Mouse (Mus musculus) heart, postnatal 36 days (tissue): Measurements from ENCODE around the gene Snrk. TPM values are rescaled to one million over a fixed set of nuclear protein-coding genes. Genes with fewer than 3 reads are reported as not detected.
A peak's percentile ranks its signal among the peaks of the same experiment; 100 is the strongest.

Experiments used
- DNase-seq, 2 experiments: peaks; one replicate each; pipeline ENCODE4 v3.0.0; 2021 to 2022
- intact Hi-C: fragments of 180-260 bp; cut with DNase I; formaldehyde crosslinking; loops from one replicate; pipeline ENCODE4 v1.15.1; 2025
- total RNA-seq, 2 experiments: library from RNA; stranded (reverse); gene quantifications; 2 replicates each; pipeline ENCODE4 v1.2.3; 2021

The Snrk gene
- total RNA-seq, 2 experiments from 2014 or later, result 130 to 150 TPM

DNA sequence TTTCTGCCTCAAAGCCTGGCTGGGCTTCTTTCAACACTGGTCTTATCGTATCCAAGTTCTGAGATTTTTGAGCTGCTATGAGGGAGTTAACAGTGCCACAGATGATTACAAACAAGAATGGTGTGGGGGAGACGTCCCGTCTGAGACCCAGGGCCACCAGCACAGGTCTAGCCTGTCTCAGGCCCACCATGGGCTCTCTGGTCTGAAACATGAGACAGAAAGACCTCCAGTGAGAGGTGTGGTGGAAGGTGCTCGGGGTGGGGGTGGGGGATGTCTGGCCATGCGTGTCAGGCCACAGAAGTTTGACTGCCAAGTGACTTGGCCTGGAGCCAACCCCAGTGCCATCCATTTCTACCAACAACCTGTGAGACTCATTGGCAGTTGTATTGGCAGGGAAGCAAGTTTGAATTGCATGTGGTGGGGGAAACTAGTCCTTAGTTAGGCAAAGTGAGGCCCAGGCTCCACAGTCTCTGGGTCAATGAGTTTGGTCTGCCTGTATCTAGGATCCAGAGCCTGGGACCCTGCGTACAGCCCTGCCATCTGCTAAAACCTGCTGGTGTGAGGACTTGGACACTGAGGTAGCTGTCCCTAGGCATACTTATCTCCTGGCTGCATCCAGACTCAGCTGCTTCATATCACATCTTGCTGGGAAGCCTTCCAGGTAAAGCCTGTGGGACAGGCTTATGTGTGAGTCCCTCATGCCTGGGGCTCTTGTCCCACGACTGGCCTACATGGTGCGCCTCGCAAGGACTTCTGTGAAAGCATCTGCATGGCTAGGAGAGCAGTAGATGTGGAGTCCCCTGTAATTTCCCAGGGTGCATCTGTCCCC, 56.6 kb downstream of the Snrk start:
- intact Hi-C loops, result loop anchor here (2.0 kb wide), 1 partner anchor 17 kb away; no protein-coding TSS in a partner anchor
- DNase-seq, result peak in 1 of 2 experiments; percentile 56

DNA sequence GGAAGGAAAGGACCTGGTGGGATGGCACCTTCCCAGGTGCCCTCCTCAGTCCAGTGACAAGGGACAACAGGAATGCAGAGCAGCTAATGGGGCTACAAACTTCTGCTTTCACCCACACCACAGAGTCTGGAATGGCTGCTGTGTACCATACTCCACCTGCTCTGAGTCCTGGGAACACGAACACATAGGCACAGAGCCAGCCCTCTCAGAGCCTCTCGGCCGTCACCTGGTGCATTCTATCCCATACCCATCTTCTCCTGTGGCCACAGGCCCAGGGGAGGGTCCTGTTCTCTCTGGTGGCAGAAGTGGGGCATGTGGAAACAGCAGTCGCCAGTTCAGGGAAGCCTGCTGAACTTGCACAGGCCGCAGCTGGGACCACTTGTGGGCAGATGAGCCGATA, 57.7 kb downstream of the Snrk start:
- intact Hi-C loops, result no loop called here
- DNase-seq, result no peak

DNA sequence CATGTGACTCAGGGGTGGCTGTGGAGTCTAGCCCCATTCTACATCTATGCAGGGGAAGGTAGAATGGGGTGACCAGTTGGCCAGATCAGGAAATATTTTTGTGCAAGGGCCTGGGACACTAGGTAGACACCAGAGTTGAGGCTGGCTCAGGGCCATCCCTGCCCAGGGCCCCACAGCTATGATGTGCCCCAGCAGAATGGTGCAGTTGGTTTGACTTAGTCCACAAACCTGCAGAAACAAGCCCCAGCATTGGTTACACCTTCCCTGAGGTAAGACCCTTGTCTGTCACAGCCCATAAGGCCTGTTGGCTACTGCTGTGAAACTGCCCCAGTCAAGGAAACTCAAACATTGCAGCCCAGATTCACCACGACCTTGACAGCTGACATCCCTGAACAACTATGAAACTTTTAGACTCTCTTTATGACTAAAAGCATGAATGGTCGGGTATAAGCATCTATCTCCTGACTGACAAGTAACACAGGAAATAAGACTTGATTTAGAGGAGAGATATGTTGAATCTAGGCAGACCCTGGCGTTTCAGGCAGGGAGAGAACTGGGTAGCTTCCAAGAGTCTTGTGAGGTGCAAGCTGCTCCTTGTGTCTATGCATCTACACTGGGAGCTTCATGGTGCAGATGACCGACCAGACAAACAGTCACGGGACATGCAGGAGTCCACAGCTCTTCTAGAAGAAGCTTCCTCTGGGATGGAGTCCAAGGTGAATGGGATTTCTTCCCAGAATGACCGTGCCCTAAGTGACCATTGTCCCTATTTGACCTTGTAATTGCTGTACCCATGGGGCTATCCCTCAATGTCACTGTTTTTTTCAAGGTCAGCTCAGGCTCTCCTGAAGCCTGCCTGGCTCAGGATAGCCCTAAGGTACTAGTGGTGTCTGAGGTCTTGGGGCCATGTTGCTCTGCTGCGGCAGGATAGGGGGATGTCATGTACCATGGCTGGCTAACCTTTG, 60.5 kb downstream of the Snrk start:
- intact Hi-C loops, result no loop called here
- no peak for DNase-seq

DNA sequence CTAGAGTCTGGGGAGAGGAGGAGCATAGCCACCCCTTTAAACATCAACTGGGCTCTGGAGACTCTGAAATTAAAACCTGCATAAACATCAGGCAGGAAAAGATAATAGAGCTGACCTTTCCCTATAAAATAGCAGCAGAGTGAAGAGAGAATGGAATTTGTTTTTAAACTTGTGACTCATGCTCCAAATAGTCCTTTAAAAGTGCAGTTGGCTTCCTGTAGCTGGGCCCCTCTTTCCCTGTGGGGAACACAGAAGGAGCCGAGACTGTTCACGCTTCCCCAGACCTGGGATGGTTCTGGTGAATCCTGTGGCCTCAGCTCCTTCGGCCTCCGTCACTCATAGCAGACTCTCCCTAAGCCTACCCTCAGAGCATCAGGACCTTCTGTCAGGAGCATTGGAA, 61.4 kb downstream of the Snrk start:
- intact Hi-C loops, result no loop called here
- no peak for DNase-seq

DNA sequence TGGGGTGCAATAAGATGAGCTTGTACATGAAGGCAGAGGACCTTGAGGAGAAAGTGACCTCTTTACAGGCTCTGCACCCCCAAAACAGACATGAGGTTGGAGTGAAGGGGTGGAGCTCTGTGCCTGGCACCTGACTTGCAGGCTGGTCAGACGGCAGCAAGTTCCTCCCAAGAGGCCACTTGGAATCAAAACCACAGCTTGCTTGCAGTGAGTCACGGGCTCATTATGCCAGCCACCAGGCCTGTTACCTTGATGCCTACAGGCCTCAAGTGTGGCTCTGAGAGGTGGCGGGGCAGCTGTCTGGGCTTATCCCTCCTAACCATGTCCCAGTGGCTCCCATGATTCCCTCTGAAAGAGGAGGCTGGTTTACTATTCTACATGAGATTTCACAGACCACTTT, 63.0 kb downstream of the Snrk start:
- intact Hi-C loops, result no loop called here
- no peak for DNase-seq

DNA sequence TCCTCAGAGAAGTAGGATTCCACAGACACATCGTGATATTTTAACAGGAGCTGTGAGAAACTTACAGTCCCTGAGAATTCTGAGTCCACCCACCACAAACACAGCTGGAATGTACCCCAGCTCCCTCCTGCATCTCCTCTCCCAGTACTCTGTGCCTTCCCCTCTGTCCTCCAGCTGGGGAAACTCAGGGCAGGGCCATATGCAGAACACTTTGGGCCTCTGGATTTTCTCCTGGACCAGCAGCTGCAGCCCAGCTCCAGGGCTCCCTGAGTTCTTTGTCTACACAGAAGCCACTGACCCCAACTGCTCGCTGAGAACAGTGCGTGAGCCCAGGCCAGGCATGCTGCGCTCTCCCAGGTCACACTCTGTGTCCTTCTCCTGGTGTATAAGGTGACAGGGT, 66.0 kb downstream of the Snrk start:
- no peak for DNase-seq
- intact Hi-C loops, result no loop called here

DNA sequence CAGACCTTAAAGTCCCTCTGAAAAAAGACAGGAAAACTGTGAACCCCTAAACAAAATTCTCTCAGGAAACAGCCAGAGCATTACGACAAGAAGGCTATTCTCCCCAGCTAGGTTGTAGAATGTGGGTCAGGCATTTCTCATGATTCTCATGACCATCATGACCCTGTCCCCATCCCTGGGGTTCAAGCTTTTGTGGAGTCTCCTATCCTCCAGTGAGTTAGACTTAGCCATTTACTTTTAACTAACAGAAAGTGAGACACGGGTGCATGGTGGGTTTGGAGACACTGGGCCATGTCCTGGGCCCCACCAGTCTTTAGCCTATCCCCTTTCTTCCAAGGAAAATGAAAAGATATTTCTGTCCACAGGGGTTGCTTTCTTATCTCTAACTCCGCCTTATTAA, 67.3 kb downstream of the Snrk start:
- intact Hi-C loops, result loop anchor here (2.0 kb wide), 1 partner anchor 64 kb away; no protein-coding TSS in a partner anchor
- DNase-seq, result no peak

DNA sequence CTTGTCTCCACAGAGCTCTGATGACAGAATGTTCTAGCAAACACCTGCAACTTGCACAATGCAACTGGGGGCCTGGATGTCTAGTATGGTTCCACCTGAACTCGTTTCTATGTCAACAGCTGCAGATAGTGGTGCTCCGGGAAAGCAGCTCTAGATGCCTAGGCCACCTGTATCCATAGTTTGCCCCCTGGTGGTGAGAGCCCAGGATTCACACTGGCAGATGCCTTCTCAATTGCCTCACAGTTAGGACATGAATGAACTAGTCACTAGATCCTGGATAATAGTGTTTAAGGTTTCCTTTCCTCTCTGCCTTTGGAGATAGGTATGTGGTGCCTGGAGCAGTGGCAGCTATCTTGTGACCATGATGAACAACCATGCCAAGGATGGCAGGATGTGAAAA, 68.0 kb downstream of the Snrk start:
- intact Hi-C loops, result loop anchor here (1.0 to 2.0 kb wide), 2 partner anchors 64 to 166 kb away; no protein-coding TSS in a partner anchor
- DNase-seq, result peak; percentile 84 to 86

DNA sequence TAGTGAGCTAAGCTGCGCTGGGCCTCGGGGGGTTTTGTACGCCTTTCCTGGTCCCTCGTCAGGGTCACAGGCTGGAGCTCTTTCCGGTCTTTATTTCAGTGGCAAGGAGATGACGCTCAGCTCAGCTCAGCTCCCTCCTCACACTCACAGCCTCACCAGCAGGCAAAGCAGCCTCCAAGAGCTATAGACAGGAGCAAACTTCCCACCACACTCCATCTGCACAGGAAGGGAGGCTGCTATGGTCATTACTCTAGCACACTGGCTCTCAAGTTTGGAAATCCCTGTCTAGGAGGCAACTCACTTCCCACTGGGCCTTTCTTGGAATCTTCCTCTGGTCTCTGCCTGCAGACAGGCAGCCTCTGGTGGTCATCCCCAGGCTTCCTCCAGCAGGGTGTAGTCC, 68.9 kb downstream of the Snrk start:
- DNase-seq, result peak in 1 of 2 experiments; percentile 56
- intact Hi-C loops, result loop anchor here (1.0 to 2.0 kb wide), 2 partner anchors 65 to 167 kb away; no protein-coding TSS in a partner anchor

DNA sequence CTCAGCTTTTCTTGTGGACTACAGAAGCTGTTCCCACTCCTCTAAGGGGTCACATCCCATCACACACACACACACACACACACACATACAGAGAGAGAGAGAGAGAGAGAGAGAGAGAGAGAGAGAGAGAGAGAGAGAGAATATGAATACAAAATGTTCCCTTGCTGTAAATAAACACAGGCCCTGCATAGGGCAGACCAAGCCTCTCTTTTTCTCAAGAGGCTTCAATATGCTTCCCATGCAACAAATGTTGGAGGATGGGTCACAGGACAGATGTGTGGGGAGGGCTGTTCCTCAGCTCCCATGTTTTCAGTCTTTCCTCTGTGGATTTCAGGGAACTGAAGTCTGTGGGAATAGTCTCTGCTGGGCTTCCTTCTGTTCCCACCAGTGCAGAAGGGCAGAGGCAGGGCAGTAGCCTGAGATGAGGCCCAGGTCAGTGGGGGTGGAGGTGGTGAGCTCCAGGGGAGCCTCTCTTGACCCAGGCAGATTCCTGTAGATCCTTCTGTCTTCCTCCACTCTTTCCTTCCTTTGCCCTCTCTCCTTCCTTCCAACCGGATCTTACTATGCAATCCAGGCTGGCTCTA, 69.7 kb downstream of the Snrk start:
- intact Hi-C loops, result no loop called here

DNA sequence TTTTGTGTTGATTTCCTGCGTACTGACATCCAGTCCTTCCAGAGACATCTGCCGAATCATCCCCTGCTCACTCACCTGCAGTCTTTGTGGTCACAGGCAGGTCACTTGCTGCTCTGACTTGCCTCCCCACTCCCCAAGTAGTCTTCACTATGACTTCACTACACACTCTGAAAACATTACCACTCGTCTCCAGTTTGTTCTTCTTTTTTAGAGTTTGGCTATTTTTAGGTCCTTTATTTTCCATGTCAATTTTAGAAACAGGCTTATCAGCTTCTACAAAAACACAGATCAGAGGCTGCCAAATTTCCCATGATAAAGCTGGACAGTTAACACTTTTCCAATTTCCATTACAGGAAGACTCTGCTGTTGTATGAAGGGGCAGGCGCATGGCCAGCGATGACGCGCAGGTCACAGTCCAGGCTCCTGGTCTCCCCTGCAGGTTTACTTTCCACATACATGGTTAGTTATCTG, 70.4 kb downstream of the Snrk start:
- peak; percentile 66 to 67 for DNase-seq
- intact Hi-C loops, result no loop called here

More for the DNA sequence above, 69.7 kb downstream of the Snrk start:
- DNase-seq, result peak in 1 of 2 experiments; percentile 55

DNA sequence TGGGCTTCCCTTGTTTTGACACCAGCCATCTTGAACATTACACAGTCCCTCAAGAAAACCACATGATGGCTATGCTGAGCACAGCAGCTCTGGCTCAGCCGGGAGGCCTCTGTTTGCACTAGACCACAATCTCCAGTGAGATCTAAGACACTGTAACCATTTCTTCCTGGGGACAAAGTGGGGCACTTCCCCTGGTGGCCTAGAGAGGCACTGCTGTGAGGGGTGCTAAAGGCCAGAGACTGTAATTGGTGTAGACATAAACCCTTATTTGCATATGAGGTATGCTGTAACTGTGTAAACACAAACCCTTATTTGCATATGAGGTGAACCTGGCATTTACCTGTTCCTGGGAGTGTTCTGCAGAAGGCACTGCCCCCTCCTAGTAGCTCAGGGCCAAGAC, 71.7 kb downstream of the Snrk start:
- intact Hi-C loops, result no loop called here
- no peak for DNase-seq

DNA sequence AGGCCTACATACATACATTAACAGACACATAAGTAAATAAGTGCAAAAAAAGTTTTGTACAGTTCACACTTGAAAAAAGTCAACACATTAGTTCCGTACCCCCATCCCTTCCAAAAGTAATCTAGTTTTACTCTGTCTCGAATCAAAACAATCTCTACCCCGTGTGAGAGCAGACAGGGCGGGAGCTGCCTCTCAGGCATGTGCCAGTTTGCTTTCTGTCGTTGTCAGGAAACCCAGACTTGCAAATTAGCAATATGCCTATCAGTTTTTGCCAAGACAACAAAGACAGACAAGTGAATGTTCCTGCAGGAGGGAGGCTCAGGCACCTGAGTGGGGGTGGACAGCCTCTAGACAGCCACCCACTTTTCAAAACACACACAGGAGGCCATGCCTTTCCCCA, 76.3 kb downstream of the Snrk start:
- no peak for DNase-seq
- intact Hi-C loops, result no loop called here

DNA sequence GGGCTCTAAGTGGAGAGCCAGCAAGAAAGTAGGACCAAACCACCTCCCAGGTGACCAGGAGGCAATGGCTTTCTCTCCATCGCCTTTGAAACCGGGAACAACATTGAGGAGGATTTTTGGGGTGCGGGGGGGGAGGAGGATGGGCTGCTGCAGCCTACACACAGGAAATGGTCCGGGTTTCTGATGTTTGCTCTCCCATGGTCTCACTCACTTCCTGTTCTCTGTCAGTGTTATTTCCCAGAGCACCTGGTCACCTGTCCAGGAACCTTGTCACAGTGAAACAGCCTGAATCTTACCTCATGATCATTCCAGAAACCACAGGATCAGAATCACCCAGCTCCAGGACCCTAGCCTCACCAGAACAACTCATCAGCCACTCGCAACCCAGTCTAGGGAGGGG, 76.8 kb downstream of the Snrk start:
- no peak for DNase-seq
- intact Hi-C loops, result no loop called here

DNA sequence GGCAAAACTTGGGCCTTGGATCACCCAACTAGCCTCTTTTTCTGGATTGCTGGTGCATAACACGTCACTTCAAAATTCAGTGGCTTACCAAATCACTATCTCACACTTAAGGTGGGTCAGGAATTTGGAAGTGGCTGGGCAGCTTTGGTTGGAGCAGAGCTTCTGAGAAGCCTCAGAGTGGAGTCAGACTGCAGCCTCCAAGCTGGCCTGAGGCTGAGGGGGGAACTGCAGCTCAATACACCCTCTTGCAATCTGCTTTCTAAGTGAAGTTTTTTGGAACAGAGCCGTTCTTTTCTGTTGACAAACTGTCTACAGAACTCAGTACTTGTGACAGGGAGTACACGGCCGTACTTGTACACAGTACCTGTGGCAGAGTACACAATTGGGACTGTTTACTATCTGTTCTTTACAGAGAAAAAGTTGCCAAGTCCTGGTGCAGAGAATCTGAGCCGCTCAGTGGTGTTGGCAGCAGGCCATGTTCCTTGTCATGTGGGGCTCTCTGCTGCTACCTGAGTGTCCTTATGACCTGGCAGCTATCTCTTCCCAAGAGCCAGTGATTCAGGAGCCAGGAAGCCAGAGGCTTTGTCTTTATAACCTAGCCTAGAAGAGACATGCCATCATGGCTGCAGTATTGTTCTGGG, 78.1 kb downstream of the Snrk start:
- peak; percentile 68 to 72 for DNase-seq
- intact Hi-C loops, result no loop called here

DNA sequence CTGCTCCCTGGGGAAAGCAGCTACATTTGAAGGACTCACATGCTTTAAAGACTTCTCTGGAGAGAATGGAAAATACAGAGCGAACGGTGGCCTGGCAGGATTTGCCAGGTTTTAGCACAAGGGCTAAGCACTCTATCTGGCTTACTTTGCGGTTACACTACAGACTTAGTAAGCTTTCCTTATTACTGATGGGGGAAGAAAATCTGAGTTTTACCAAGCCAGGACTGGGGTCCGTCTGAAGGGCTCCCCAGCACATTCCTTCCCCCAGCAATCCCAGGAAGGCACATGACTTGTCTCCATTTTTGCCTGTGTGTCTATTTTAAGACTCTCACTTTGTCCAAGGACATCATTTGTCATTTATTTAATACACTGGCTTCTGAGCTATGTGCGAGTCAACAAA, 80.0 kb downstream of the Snrk start:
- intact Hi-C loops, result loop anchor here (2.0 kb wide), 1 partner anchor 76 kb away; no protein-coding TSS in a partner anchor
- DNase-seq, result no peak

DNA sequence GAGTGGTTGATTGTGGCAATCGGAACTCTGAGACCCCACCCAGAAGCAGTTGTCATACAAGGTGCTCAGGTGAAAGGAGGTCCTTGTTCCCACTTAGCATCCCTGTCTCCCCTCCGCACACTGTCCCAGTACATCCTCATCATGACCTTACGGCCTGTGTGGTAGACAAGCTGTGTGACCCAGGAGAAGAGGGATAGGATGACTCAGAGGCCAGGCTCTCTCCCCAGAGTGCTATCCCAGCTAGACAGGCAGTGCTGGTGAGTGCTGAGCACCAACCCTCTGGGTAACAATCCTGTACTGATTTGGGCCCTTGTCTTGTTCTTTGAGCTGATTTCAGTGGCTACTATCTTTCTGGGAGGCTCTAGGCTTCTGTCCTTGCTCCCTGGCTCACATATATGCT, 81.6 kb downstream of the Snrk start:
- DNase-seq, result no peak
- intact Hi-C loops, result no loop called here

DNA sequence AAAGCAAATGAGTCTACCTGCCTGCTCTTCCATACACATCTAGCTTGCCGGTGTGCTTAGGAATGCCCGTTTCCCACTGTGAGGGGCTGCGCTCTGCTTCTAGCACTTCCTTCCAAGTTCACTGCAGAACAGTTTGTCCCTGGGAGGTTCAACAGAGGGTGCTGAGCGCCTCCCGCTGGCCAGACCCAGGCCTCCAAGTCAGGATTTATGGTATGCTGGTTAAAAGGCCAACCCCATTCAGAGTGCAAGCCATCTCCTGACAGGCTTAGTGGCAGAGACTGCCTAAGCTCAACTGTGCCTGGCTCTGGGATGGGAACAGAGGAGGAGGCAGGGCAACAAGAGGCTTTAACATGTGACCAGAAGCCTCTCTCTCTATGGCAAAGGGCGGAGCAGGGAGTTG, 82.2 kb downstream of the Snrk start:
- DNase-seq, result peak; percentile 82

DNA sequence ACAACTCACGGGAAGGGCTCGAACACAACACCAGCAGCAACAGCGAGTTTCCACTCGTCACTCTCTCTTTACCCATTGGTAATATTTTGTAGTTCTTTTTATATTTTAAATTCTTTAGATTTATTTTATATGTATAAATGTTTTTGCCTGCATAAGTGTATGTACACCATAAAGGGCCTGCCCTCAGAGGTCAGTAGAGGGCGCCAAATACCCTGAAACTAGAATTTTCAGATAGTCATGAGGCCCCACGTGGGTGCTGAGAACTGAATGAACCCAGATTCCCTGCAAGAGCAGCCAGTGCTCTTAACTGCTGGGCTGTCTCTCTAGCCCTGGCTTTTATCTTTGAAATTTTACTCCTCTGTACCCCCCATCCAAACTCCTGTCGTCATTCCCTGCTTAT, 87.4 kb downstream of the Snrk start:
- intact Hi-C loops, result loop anchor here (2.0 kb wide), 1 partner anchor 14 kb away; no protein-coding TSS in a partner anchor
- no peak for DNase-seq

More for the DNA sequence above, 82.2 kb downstream of the Snrk start:
- intact Hi-C loops, result no loop called here
